Mouse (Mus musculus) lung, adult 2 months (tissue): ENCODE results near the gene Hes1.

Source experiments
- CTCF ChIP-seq: fragments of 200-500 bp; IDR thresholded peaks from 2 replicates; pipeline ENCODE4 v1.5.1; 2011; ENCODE audit warnings: mild to moderate bottlenecking, low read length, control low read depth; ENCODE audit not compliant: insufficient read depth
- POLR2A ChIP-seq: fragments of 200-500 bp; IDR thresholded peaks from 2 replicates; pipeline ENCODE4 v1.6.1; 2011; ENCODE audit warnings: low read depth, mild to moderate bottlenecking, control low read depth, low read length, borderline replicate concordance; ENCODE audit errors: extremely low read depth

- TF ChIP-seq CTCF (no peak), POLR2A (no peak)
Measured at GRCm38 (mm10) chr16:30111069-30111468, 46.9 kb downstream of the Hes1 start.
